Mouse (Mus musculus): ENCODE data around the gene Psmb8. TPM values are rescaled to one million over a fixed set of nuclear protein-coding genes. Genes with fewer than 3 reads are reported as not detected.

Psmb8 gene
- polyA plus RNA-seq, 1 experiment from 2014 or later, result 2.4 TPM

GRCm38 (mm10) chr17:34196491-34196890 lies 1.0 kb upstream of the Psmb8 start:
- Histone ChIP-seq H3K27me3 (peaks cover 98% of the 10 kb centered on the region), H3K27ac (no peak overlapping the region), H3K4me3 (replicated peaks) (no peak overlapping the region; the same call in 1 of the 2 replicates), H3K4me2 (replicated peaks) (0 out of 2 replicates have a peak overlapping the region, but pooled peaks have one; percentile 66), H3K9ac (replicated peaks) (no peak overlapping the region), H3K36me3 (no peaks in the 10 kb centered on the region), H3K9me3 (no peaks in the 10 kb centered on the region), H3K4me1 (replicated peaks) (peaks cover 19% of the 10 kb centered on the region)
- no peak for ATAC-seq
- 35% methylated on average over 12 of the region's 12 CpGs for WGBS

DNA sequence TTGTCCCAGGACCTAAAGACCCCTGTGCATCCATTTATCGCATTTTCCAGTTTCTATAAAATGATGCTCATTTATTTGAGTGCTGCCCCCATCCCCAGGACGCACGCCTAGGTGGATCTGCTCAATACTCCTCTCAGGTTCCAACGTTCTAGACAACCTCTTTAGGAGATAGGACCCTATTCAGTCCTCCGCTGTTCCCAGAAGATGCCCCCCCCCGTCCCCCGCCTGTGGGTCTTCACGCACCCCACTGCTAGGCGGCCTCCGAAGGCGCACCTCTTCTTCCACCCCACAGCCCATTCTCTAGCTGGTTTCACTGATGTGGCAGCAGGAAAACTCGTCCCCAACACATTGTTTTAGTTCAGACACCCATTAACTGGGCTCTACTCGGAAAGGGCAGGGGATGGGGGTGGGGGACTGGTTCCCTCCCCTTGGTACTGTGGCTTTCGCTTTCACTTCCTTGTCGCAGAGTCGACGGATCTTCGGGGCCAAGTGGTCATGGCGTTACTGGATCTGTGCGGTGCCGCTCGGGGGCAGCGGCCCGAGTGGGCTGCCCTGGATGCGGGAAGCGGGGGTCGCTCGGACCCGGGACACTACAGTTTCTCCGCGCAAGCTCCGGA lies 491 bp downstream of the Psmb8 start:
- WGBS, result 3% methylated on average over 32 of the region's 32 CpGs
- H3K27me3 ChIP-seq, result peaks cover 88% of the 10 kb centered on the region
- H3K36me3 ChIP-seq, result no peaks in the 10 kb centered on the region
- H3K9me3 ChIP-seq, result no peaks in the 10 kb centered on the region
- no peak for ATAC-seq
- H3K4me2 ChIP-seq (replicated peaks), result peak overlapping the region; percentile 66
- peaks cover 19% of the 10 kb centered on the region for H3K4me1 ChIP-seq (replicated peaks)
- 0 out of 2 replicates have a peak overlapping the region, but pooled peaks have one; percentile 42 for H3K9ac ChIP-seq (replicated peaks)
- H3K4me3 ChIP-seq (replicated peaks), result peak overlapping the region; percentile 43
- no peak overlapping the region for H3K27ac ChIP-seq

GRCm38 (mm10) chr17:34198521-34198912 lies 996 bp downstream of the Psmb8 start:
- H3K27me3 ChIP-seq, result peaks cover 88% of the 10 kb centered on the region
- peaks cover 19% of the 10 kb centered on the region for H3K4me1 ChIP-seq (replicated peaks)
- H3K4me2 ChIP-seq (replicated peaks), result peak overlapping the region; percentile 66
- H3K4me3 ChIP-seq (replicated peaks), result peak overlapping the region; percentile 43
- no peak overlapping the region for H3K9ac ChIP-seq (replicated peaks)
- WGBS, result 4% methylated on average over 11 of the region's 11 CpGs
- H3K27ac ChIP-seq, result no peak overlapping the region
- ATAC-seq, result no peak
- no peaks in the 10 kb centered on the region for H3K9me3 ChIP-seq
- H3K36me3 ChIP-seq, result no peaks in the 10 kb centered on the region

DNA sequence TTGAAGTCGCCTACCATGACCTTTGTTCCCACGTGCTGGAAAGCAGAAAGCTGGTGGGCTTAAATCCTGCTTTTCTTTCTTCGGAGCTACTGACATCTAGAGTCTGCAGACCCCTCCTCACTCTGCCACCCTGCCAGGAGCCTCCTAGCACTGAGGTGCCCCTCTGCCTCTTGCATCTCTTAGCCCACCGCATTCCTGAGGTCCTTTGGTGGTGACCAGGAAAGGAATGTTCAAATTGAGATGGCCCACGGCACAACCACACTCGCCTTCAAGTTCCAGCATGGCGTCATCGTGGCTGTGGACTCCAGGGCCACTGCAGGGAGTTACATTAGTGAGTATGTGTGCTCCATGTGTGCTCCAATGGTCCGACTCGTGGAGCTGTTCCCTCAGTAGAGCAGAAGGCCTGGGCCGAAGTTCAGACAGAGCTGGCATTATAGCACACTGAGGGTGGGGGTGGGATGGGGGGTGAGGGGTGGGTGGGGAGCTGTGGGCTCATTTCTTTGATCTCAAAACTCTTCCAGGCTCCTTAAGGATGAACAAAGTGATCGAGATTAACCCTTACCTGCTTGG lies 1.6 kb downstream of the Psmb8 start:
- WGBS, result 68% methylated on average over 12 of the region's 12 CpGs
- ATAC-seq, result no peak
- H3K4me3 ChIP-seq (replicated peaks), result no peak overlapping the region
- no peak overlapping the region for H3K27ac ChIP-seq
- H3K36me3 ChIP-seq, result no peaks in the 10 kb centered on the region
- H3K9me3 ChIP-seq, result no peaks in the 10 kb centered on the region
- no peak overlapping the region for H3K9ac ChIP-seq (replicated peaks)
- no peak overlapping the region for H3K4me2 ChIP-seq (replicated peaks)
- H3K27me3 ChIP-seq, result peaks cover 87% of the 10 kb centered on the region
- peaks cover 19% of the 10 kb centered on the region for H3K4me1 ChIP-seq (replicated peaks)

DNA sequence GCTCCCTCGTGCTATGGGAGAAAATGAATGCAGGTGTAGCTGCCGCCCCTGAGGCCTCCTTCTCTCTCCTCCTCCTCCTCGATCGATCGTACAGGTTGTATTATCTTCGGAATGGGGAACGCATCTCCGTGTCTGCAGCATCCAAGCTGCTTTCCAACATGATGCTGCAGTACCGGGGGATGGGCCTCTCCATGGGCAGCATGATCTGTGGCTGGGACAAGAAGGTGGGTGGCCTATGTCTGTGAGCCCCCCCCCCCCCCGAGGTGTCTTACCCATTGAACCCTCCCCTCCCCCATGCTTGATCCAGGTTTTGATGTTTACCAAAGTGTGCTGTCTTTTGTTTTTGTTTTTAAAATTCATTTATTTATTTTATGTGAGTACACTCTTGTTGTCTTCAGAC lies 2.5 kb downstream of the Psmb8 start:
- 82% methylated on average over 10 of the region's 10 CpGs for WGBS
- H3K9me3 ChIP-seq, result no peaks in the 10 kb centered on the region
- no peak overlapping the region for H3K9ac ChIP-seq (replicated peaks)
- peaks cover 25% of the 10 kb centered on the region for H3K4me1 ChIP-seq (replicated peaks)
- H3K4me3 ChIP-seq (replicated peaks), result no peak overlapping the region
- no peak overlapping the region for H3K4me2 ChIP-seq (replicated peaks)
- no peak overlapping the region for H3K27ac ChIP-seq
- no peaks in the 10 kb centered on the region for H3K36me3 ChIP-seq
- peaks cover 84% of the 10 kb centered on the region for H3K27me3 ChIP-seq
- ATAC-seq, result no peak

DNA sequence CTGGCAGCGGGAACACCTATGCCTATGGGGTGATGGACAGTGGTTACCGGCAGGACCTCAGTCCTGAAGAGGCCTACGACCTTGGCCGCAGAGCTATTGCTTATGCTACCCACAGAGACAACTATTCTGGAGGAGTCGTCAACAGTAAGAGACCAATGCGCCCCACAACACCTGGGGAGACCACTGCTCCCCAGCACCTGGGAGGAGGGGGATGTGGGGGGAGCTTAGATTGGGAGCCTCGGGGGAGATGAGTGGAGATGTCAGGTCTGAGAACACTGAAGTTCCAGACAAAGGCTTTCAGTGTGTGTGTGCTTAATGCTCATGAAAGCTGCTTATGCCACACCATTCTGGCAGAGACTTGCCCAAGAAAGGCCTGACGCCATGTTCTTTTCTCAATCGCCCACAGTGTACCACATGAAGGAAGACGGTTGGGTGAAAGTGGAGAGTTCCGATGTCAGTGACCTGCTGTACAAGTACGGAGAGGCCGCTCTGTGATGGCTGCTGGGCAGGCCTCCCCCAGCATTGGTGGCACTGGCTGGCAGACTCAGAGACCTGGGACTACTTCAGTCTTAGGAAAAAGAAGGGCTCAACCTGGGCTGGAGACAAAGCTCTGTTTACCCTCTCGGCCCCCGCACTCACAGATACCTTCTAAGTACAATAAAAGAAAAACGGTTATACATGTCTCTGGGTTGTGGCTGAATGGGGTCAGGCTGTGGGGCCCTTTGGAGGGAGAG lies 3.4 kb downstream of the Psmb8 start:
- peaks cover 28% of the 10 kb centered on the region for H3K4me1 ChIP-seq (replicated peaks)
- no peak overlapping the region for H3K27ac ChIP-seq
- no peaks in the 10 kb centered on the region for H3K36me3 ChIP-seq
- no peak overlapping the region for H3K4me3 ChIP-seq (replicated peaks)
- 89% methylated on average over 16 of the region's 16 CpGs for WGBS
- H3K4me2 ChIP-seq (replicated peaks), result no peak overlapping the region
- no peak for ATAC-seq
- H3K9ac ChIP-seq (replicated peaks), result no peak overlapping the region
- peaks cover 84% of the 10 kb centered on the region for H3K27me3 ChIP-seq
- no peaks in the 10 kb centered on the region for H3K9me3 ChIP-seq

DNA sequence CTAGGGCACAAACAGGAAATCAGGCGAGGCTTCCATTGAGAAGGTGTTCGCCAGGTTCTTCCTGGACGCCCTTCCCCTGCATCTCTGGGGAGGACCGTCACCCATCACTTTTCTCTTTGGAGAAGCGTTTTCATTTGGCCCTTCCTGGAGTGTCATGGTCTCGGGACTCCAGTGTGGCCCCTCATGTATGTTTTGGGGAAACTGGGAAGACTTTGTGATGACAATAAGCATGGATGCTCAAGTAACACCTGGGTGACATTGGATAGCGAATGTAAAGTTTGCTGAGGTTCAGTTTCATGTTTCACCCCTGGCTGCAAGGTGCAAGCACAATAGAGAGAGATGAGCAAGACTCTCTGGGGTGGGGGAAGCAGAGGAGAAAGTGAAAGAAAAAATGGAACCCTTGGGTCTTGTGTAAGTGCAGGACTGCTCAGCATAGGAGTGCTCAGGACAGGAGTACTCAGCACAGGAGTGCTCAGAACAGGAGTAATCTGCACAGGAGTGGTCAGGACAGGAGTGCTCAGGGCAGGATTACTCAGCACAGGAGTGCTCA lies 4.1 kb downstream of the Psmb8 start:
- no peak overlapping the region for H3K27ac ChIP-seq
- ATAC-seq, result no peak
- no peak overlapping the region for H3K4me3 ChIP-seq (replicated peaks)
- no peaks in the 10 kb centered on the region for H3K9me3 ChIP-seq
- no peak overlapping the region for H3K4me2 ChIP-seq (replicated peaks)
- H3K9ac ChIP-seq (replicated peaks), result no peak overlapping the region
- H3K36me3 ChIP-seq, result no peaks in the 10 kb centered on the region
- H3K27me3 ChIP-seq, result peaks cover 84% of the 10 kb centered on the region
- H3K4me1 ChIP-seq (replicated peaks), result peaks cover 27% of the 10 kb centered on the region
- 77% methylated on average over 7 of the region's 7 CpGs for WGBS

DNA sequence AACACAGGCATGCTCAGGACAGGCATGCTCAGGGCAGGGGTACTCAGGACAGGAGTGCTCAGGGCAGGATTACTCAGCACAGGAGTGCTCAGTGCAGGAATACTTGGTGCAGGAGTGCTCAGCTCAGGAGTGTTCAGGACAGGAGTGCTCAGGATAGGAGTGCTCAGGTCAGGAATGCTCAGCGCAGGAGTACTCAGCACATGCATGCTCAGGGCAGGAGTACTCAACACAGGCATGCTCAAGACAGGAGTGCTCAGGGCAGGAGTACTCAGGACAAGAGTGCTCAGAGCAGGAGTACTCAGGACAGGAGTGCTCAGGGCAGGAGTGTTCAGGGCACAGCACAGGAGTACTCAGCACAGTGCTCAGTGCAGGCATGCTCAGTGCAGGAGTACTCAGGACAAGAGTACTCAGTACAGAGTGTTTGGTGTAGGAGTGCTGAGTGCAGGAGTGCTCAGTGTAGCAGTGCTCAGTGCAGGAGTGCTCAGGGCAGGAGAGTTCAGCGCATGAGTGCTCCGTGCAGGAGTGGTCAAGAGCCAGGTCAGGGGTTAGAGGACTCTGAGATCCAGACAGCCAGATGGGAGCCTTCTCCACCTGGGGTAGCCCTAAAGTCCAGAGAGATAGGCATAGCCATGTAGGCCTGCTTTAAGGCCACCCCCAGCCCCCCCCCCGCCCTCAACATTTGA lies 5.4 kb downstream of the Psmb8 start:
- H3K4me2 ChIP-seq (replicated peaks), result no peak overlapping the region
- H3K9me3 ChIP-seq, result no peaks in the 10 kb centered on the region
- no peak overlapping the region for H3K9ac ChIP-seq (replicated peaks)
- WGBS, result 81% methylated on average over 4 of the region's 4 CpGs
- no peaks in the 10 kb centered on the region for H3K36me3 ChIP-seq
- H3K4me3 ChIP-seq (replicated peaks), result no peak overlapping the region
- H3K4me1 ChIP-seq (replicated peaks), result peaks cover 15% of the 10 kb centered on the region
- H3K27ac ChIP-seq, result no peak overlapping the region
- peaks cover 78% of the 10 kb centered on the region for H3K27me3 ChIP-seq
- peak; percentile 73 for ATAC-seq

GRCm38 (mm10) chr17:34203444-34203843 lies 5.9 kb downstream of the Psmb8 start, which contains the start of gene Tap2:
Tap2 (plus strand) TSS chr17:34203527.
- WGBS, result 56% methylated on average over 5 of the region's 5 CpGs

GRCm38 (mm10) chr17:34204303-34205010 lies 6.9 kb downstream of the Psmb8 start:
- Histone ChIP-seq H3K4me3 (replicated peaks) (peak overlapping the region; percentile 53), H3K4me2 (replicated peaks) (peak overlapping the region; percentile 79), H3K27me3 (peaks cover 72% of the 10 kb centered on the region), H3K9me3 (no peaks in the 10 kb centered on the region), H3K36me3 (no peaks in the 10 kb centered on the region), H3K4me1 (replicated peaks) (peaks cover 9% of the 10 kb centered on the region), H3K9ac (replicated peaks) (peak overlapping the region; percentile 61), H3K27ac (no peak overlapping the region)
- WGBS, result under 1% methylated on average over 44 of the region's 44 CpGs
- ATAC-seq, result peak; percentile 64

More at GRCm38 (mm10) chr17:34203444-34203843, 5.9 kb downstream of the Psmb8 start, which contains the start of gene Tap2:
- Histone ChIP-seq H3K4me3 (replicated peaks) (peak within 1 kb of the TSS; percentile 53), H3K4me1 (replicated peaks) (peaks cover 9% of the 10 kb centered on the region), H3K9me3 (no peaks in the 10 kb centered on the region), H3K27me3 (peaks cover 73% of the 10 kb centered on the region), H3K36me3 (no peaks in the 10 kb centered on the region), H3K4me2 (replicated peaks) (peak within 1 kb of the TSS; percentile 79), H3K27ac (no peak within 1 kb of the TSS), H3K9ac (replicated peaks) (peak within 1 kb of the TSS; percentile 61)
- ATAC-seq, result no peak

DNA sequence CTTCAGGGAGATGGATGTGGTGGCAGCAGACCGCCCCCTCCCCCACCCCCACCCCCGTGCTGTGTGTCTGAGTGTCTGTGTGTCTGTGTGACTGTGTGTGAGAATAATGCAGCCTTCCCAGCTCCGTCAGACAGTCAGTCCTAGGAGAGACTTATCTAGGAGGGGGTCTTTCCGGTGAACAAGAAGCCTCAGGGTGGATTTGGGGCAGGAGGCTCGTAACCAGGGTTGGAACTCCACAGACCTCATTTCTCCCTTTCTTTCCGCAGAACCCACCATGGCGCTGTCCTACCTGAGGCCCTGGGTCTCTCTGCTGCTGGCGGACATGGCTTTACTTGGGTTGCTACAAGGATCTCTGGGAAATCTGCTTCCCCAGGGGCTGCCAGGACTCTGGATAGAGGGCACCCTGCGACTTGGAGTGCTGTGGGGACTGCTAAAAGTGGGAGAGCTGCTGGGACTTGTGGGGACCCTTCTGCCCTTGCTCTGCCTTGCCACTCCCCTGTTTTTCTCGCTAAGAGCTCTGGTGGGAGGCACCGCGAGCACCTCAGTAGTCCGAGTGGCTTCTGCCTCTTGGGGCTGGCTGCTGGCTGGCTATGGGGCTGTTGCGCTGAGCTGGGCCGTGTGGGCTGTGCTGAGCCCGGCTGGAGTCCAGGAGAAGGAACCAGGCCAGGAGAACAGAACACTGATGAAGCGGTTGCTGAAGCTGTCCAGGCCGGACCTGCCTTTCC lies 7.7 kb downstream of the Psmb8 start:
- Histone ChIP-seq H3K4me1 (replicated peaks) (peaks cover 9% of the 10 kb centered on the region), H3K9me3 (no peaks in the 10 kb centered on the region), H3K36me3 (no peaks in the 10 kb centered on the region), H3K27me3 (peaks cover 66% of the 10 kb centered on the region), H3K4me2 (replicated peaks) (peak overlapping the region; percentile 79), H3K9ac (replicated peaks) (peak overlapping the region; percentile 61), H3K27ac (no peak overlapping the region), H3K4me3 (replicated peaks) (peak overlapping the region; percentile 53)
- 9% methylated on average over 18 of the region's 18 CpGs for WGBS
- ATAC-seq, result 0 out of 2 replicates have a peak, but pooled peaks have one; percentile 8

All from midbrain, embryonic 13.5 days (tissue).